Mouse (Mus musculus) neural tube, embryonic 14.5 days (tissue): ENCODE measurements around the gene Pebp1. TPM values are rescaled to one million over a fixed set of nuclear protein-coding genes. Genes with fewer than 3 reads are reported as not detected.

Experiments used
- ATAC-seq: fragments of 200-750 bp; cut with Nextera tagmentation; 2 replicates; pipeline ENCODE4 v1.8.0; 2017; ENCODE audit warnings: low read depth, mild to moderate bottlenecking, moderate TSS enrichment, moderate library complexity
- H3K27ac ChIP-seq: fragments of 300-500 bp; sonication (generic); 2 replicates; pipeline ENCODE4 v1.5.1; 2014; ENCODE audit warnings: low read depth, mild to moderate bottlenecking, control low read depth, low read length, moderate library complexity, mixed read lengths
- H3K27me3 ChIP-seq: fragments of 300-500 bp; sonication (generic); 2 replicates; pipeline ENCODE4 v1.6.1; 2014; ENCODE audit warnings: low read length; ENCODE audit not compliant: control insufficient read depth, insufficient read depth
- H3K36me3 ChIP-seq: fragments of 300-500 bp; sonication (generic); 2 replicates; pipeline ENCODE4 v1.6.1; 2014; ENCODE audit warnings: low read length, mixed read lengths; ENCODE audit not compliant: control insufficient read depth, insufficient read depth
- H3K4me1 ChIP-seq: fragments of 300-500 bp; sonication (generic); 2 replicates; pipeline ENCODE4 v1.6.1; 2014; ENCODE audit warnings: low read length; ENCODE audit not compliant: control insufficient read depth, insufficient read depth
- H3K4me2 ChIP-seq: fragments of 300-500 bp; sonication (generic); 2 replicates; pipeline ENCODE4 v1.6.1; 2014; ENCODE audit warnings: mild to moderate bottlenecking, low read depth, low read length, control low read depth
- H3K4me3 ChIP-seq: fragments of 300-500 bp; sonication (generic); 2 replicates; pipeline ENCODE4 v1.5.1; 2014; ENCODE audit warnings: low read depth, low read length, control low read depth, mixed read lengths
- H3K9ac ChIP-seq: fragments of 300-500 bp; sonication (generic); replicated peaks from 2 replicates; pipeline ENCODE4 v1.6.1; 2014; ENCODE audit warnings: low read depth, mild to moderate bottlenecking, control low read depth, low read length, mixed read lengths
- H3K9me3 ChIP-seq: fragments of 300-500 bp; sonication (generic); 2 replicates; pipeline ENCODE4 v1.6.1; 2016; ENCODE audit warnings: low read length; ENCODE audit not compliant: control insufficient read depth
- WGBS: fragments of 180-500 bp; shearing (Covaris S2); extraction: QIAGEN DNeasy Blood & Tissue Kit; methylation state at CpG from one replicate; pipeline ENCODE4 v1.1.7; 2014; 5-methylcytosine and 5-hydroxymethylcytosine counted together
- polyA plus RNA-seq: library from polyadenylated mRNA; unstranded; fragments of >200 nt; fragmentation: Nextera tagmentation; extraction: Ambion mirVana; gene quantifications from 2 replicates; pipeline ENCODE4 v1.2.1, GENCODE M21; 2014

Gene Pebp1
- polyA plus RNA-seq, 1 experiment from 2014 or later = 1,074 TPM

GRCm38 (mm10) chr5:117240321-117240731 is 47.1 kb downstream of the Pebp1 start:
- WGBS = 4% methylated on average over 12 of the region's 12 CpGs
- Histone ChIP-seq H3K27me3 (no peaks in the 10 kb centered on the region), H3K4me1 (peaks cover 14% of the 10 kb centered on the region), H3K4me3 (peak overlapping the region; percentile 55), H3K27ac (peak overlapping the region; percentile 90), H3K9me3 (no peaks in the 10 kb centered on the region), H3K9ac (peak overlapping the region; percentile 81), H3K4me2 (peak overlapping the region; percentile 70), H3K36me3 (no peaks in the 10 kb centered on the region)
- ATAC-seq = peak; percentile 58; the same call in 1 of the 2 replicates

GRCm38 (mm10) chr5:117239106-117239505 is 48.3 kb downstream of the Pebp1 start:
- no peak for ATAC-seq
- 49% methylated on average over 4 of the region's 4 CpGs for WGBS
- H3K4me2 ChIP-seq = no peak overlapping the region
- peaks cover 13% of the 10 kb centered on the region for H3K4me1 ChIP-seq
- H3K9me3 ChIP-seq = no peaks in the 10 kb centered on the region
- no peak overlapping the region for H3K4me3 ChIP-seq
- H3K36me3 ChIP-seq = no peaks in the 10 kb centered on the region
- no peak overlapping the region for H3K27ac ChIP-seq
- no peaks in the 10 kb centered on the region for H3K27me3 ChIP-seq
- H3K9ac ChIP-seq = no peak overlapping the region

DNA sequence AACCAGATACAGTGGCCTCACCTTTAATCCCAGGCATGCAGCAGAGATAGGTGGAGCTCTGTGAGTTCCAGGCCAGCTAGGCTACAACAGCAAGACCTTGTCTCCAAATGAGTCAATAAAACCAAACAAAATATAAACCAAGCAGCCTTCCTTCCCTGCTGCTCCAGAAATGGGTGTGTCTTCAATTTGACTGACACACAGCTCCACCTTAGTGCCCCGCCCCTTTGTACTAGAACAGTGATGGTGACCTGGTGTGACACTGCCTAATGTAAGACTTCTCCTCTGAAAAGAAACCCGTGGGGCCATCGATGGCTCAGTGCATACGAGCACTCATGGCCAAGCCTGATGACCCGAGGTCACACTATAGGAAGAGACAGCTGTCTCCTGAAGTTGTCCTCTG is 50.9 kb downstream of the Pebp1 start:
- no peak for ATAC-seq
- no peaks in the 10 kb centered on the region for H3K27me3 ChIP-seq
- 82% methylated on average over 5 of the region's 5 CpGs for WGBS
- H3K4me3 ChIP-seq = no peak overlapping the region
- H3K27ac ChIP-seq = no peak overlapping the region
- H3K36me3 ChIP-seq = no peaks in the 10 kb centered on the region
- H3K9ac ChIP-seq = no peak overlapping the region
- no peaks in the 10 kb centered on the region for H3K9me3 ChIP-seq
- no peaks in the 10 kb centered on the region for H3K4me1 ChIP-seq
- H3K4me2 ChIP-seq = no peak overlapping the region

Other genes starting within 250 kb of the Pebp1 start
- gene Suds3, start 171.5 kb downstream of the Pebp1 start, polyA plus RNA-seq = 51.1 and 51.3 TPM in 2 replicates
- gene Taok3, start 167.5 kb downstream of the Pebp1 start, polyA plus RNA-seq = 58.9 and 62.5 TPM in 2 replicates
- 1.1 and 1.2 TPM in 2 replicates for gene Vsig10, start 31.5 kb upstream of the Pebp1 start, polyA plus RNA-seq
- 281 and 293 TPM in 2 replicates for gene Wsb2, start 69.7 kb upstream of the Pebp1 start, polyA plus RNA-seq
- gene Rfc5, start 101.4 kb upstream of the Pebp1 start, polyA plus RNA-seq = 23.8 and 26.7 TPM in 2 replicates
- 8.5 and 11.3 TPM in 2 replicates for gene Ksr2, start 126.4 kb upstream of the Pebp1 start, polyA plus RNA-seq